Mouse (Mus musculus): ENCODE measurements around the gene Arhgef26. TPM values are rescaled to one million over a fixed set of nuclear protein-coding genes. Genes with fewer than 3 reads are reported as not detected.

Gene Arhgef26
- total RNA-seq, 1 experiment from 2014 or later = 3.7 TPM

GRCm38 (mm10) chr3:62449871-62450496 is 111.8 kb downstream of the Arhgef26 start:
- no peak for DNase-seq

GRCm38 (mm10) chr3:62452961-62453360 is 114.8 kb downstream of the Arhgef26 start:
- no peak for DNase-seq

- DNase-seq = no peak
Measured at GRCm38 (mm10) chr3:62454096-62454495, 116.0 kb downstream of the Arhgef26 start.

- DNase-seq = no peak
Measured at GRCm38 (mm10) chr3:62455854-62456253, 117.7 kb downstream of the Arhgef26 start.

- peak; percentile 64 for DNase-seq
Measured at GRCm38 (mm10) chr3:62458284-62459013, 120.3 kb downstream of the Arhgef26 start.

GRCm38 (mm10) chr3:62459483-62459882 is 121.3 kb downstream of the Arhgef26 start:
- no peak for DNase-seq

- no peak for DNase-seq
Measured at GRCm38 (mm10) chr3:62464276-62464675, 126.1 kb downstream of the Arhgef26 start.

- no peak for DNase-seq
Measured at GRCm38 (mm10) chr3:62470179-62470578, 132.0 kb downstream of the Arhgef26 start.

- DNase-seq = no peak
Measured at GRCm38 (mm10) chr3:62484340-62484739, 146.2 kb downstream of the Arhgef26 start.

GRCm38 (mm10) chr3:62492568-62492967 is 154.4 kb downstream of the Arhgef26 start:
- DNase-seq = no peak

- no peak for DNase-seq
Measured at GRCm38 (mm10) chr3:62499327-62499726, 161.2 kb downstream of the Arhgef26 start.

- DNase-seq = no peak
Measured at GRCm38 (mm10) chr3:62505166-62505900, 167.2 kb downstream of the Arhgef26 start.

GRCm38 (mm10) chr3:62506488-62507205 is 168.5 kb downstream of the Arhgef26 start, which contains the start of gene Dhx36:
Gene Dhx36 (minus strand): TSS chr3:62507004.
- DNase-seq = peak; percentile 97

GRCm38 (mm10) chr3:62507206-62507647 is 169.1 kb downstream of the Arhgef26 start:
- DNase-seq = no peak

Other genes starting within 250 kb of the Arhgef26 start
- 36.9 and 39.6 TPM in 2 replicates for gene Dhx36, start 168.7 kb downstream of the Arhgef26 start, total RNA-seq (2021)

Measured in adrenal gland, postnatal 25 days (tissue).